Mouse (Mus musculus) naive thymus-derived CD4-positive, alpha-beta T cell, adult 5 months (primary cell): Measurements from ENCODE around the gene Cyp3a13. TPM values are rescaled to one million over a fixed set of nuclear protein-coding genes. Genes with fewer than 3 reads are reported as not detected.

Source experiments
- polyA plus RNA-seq: library from polyadenylated mRNA; unstranded; fragments of 100-300 nt; shearing (Covaris generic); gene quantifications from one replicate; pipeline ENCODE4 v1.2.1, GENCODE M21; 2017

Cyp3a13 gene
- polyA plus RNA-seq = not detected

DNA sequence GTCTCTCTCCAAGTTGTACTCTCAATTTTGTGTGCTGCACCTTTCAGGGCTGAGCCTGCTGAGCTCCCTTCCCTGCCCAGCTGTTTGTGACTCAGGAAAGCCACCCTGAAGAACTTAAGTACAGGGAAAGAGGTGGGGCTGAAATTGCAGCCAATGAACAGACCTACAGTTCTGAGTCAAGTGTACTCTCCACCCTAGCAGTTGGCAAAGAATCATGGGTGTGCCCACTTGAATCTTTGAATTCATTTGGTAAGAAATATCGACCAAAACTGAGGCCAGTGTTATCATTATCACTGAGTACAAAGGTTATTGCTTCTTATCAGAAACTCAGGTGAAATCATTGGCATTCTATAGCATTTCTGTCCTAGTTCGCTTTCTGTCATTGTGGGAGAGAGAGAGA, at the start of gene Cyp3a13:
TSS of gene Cyp3a13 (minus strand) at position 88 of the 400 bp plus-strand sequence.

DNA sequence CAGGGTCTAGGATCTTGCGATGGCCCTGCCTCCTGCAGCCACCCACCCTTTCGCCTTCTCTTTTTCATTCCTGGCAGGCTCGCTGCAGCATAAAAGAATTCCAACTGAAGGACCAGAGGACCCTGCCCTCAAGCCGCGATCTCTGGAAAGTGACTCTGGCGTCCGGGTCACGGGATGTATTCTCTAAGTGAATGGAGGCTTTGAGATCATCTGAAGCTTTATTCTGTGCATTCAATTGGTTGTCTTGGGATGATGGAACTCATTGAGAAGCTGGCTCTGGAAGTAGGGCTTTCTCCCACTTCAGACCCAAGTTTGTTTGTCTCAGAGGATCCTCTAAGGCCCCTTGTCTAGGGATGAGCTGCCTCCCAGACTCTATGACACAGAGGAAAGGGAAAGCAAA, 41.5 kb upstream of the Cyp3a13 start, which contains the start of gene Gjc3:
TSS of gene Gjc3 (minus strand) at position 154 of the 400 bp plus-strand sequence.

DNA sequence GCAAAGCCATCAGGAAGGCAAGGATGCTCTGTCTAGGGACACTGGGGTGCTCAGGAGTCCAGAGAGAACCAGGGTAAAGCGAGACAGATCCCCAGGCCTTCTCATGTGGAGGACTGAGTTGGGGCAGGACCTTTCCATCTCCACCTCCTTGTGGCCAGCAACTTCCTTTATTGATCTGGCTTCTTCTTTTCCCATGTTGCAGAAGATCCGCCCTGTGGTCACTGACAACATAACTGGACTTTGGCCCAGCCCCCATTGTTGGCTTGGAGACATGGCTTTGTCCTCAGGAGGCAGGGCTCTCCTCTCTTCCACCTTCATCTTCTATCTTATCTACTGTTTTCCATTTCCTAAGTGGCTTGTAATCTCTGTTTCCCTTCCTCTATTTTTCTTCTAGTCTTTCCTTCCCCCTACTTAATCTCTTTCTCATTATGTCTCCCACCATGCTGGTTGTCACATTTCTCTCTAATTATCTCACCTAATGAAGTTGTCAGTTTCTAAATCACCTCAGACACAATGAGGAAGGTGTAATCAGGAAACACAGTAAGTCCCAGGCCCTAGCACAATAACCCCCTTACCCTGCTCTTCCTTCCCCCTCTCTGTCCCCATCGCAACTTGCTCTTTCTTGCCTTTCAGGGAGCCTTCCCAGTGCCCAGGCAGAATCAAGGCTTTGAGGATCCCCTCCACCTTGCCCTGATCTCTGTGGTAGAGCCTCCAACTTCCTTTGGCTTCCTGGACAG, 49.6 kb downstream of the Cyp3a13 start, which contains the start of gene Pilrb2:
TSS of gene Pilrb2 (minus strand) at position 172 of the 737 bp plus-strand sequence.

DNA sequence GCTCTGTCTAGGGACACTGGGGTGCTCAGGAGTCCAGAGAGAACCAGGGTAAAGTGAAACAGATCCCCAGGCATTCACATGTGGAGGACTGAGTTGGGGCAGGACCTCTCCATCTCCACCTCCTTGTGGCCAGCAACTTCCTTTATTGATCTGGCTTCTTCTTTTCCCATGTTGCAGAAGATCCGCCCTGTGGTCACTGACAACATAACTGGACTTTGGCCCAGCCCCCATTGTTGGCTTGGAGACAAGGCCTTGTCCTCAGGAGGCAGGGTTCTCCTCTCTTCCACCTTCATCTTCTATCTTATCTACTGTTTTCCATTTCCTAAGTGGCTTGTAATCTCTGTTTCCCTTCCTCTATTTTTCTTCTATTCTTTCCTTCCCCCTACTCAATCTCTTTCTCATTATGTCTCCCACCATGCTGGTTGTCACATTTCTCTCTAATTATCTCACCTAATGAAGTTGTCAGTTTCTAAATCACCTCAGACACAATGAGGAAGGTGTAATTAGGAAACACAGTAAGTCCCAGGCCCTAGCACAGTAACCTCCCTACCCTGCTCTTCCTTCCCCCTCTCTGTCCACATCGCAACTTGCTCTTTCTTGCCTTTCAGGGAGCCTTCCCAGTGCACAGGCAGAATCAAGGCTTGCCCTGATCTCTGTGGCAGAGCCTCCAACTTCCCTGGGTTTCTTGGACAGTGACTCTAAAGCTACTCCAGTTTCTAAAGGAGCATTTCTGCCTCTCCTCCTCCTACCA, 63.3 kb downstream of the Cyp3a13 start, which contains the start of gene Pilrb1:
TSS of gene Pilrb1 (minus strand) at position 147 of the 751 bp plus-strand sequence.

Other genes starting within 250 kb of the Cyp3a13 start
- gene Agfg2, start 236.9 kb downstream of the Cyp3a13 start, polyA plus RNA-seq = 24.8 TPM
- gene Nyap1, start 180.0 kb downstream of the Cyp3a13 start, polyA plus RNA-seq = 0.72 TPM
- gene Tsc22d4, start 175.9 kb downstream of the Cyp3a13 start, polyA plus RNA-seq = 179 TPM
- 48.8 TPM for gene Ppp1r35, start 142.8 kb downstream of the Cyp3a13 start, polyA plus RNA-seq
- 81.3 TPM for gene Mepce, start 134.0 kb downstream of the Cyp3a13 start, polyA plus RNA-seq
- 20.9 TPM for gene Zcwpw1, start 133.8 kb downstream of the Cyp3a13 start, polyA plus RNA-seq
- 0.24 TPM for gene Pilra, start 85.3 kb downstream of the Cyp3a13 start, polyA plus RNA-seq
- gene Pilrb1, start 63.5 kb downstream of the Cyp3a13 start, polyA plus RNA-seq = not detected
- not detected for gene Pilrb2, start 49.8 kb downstream of the Cyp3a13 start, polyA plus RNA-seq
- gene Gjc3, start 41.5 kb upstream of the Cyp3a13 start, polyA plus RNA-seq = not detected
- gene Azgp1, start 59.9 kb upstream of the Cyp3a13 start, polyA plus RNA-seq = not detected
- not detected for gene Smok3a, start 99.6 kb upstream of the Cyp3a13 start, polyA plus RNA-seq
- not detected for gene Smok3b, start 99.8 kb upstream of the Cyp3a13 start, polyA plus RNA-seq
- gene Smok3c, start 131.6 kb upstream of the Cyp3a13 start, polyA plus RNA-seq = not detected
- 16.7 TPM for gene Zkscan1, start 163.5 kb upstream of the Cyp3a13 start, polyA plus RNA-seq
- 29.1 TPM for gene Zscan21, start 195.3 kb upstream of the Cyp3a13 start, polyA plus RNA-seq
- 7.7 TPM for gene Zfp113, start 234.1 kb upstream of the Cyp3a13 start, polyA plus RNA-seq
- 129 TPM for gene Cops6, start 239.5 kb upstream of the Cyp3a13 start, polyA plus RNA-seq